Comparison of ENCODE assay signal across 9 mouse cellular contexts in the genomic region with DNA sequence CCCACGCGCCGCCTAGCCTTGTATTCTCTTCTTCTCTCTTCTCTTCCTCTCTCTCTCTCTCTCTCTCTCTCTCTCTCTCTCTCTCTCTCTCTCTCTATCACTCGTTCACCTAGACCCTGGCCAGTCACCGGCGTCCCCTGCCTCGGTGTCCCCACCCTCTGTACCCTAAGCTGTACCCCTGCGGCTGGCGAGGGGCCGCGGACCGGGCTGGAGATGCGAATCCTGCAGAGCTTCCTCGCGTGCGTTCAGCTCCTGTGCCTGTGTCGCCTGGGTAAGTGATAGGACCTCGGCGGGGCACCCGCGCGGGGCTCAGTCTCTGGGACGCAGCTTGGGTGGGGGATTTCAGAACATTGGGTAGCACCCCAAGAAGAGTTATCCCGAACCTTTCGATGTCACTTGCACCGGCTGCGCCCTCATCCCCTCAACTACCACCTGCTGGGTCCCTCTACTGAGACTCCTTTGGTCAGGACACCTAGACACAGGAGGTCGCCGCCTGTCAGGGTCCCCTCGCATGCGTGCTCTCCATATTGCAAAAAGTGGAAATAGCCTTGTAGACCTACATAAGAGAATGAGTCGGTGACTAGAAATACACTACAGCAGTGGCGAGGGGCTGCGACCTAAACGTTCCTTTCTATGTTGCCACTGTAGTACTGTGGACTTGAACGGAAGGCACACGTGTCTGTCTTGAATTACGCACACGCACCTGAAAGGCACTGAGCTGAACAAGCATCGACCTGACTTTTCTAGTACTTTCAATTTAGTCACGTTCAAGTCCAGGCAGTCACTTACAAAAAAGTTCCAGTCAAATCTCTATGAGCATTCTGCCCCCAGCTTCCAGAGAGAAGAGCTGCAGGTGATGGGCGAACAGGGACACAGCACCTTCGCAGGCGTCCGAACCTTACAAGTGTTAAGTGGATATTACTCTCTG. TPM values are rescaled to one million over a fixed set of nuclear protein-coding genes. Genes with fewer than 3 reads are reported as not detected.
DNase-seq lines count a peak whose midpoint lies in the region; ATAC-seq lines count a peak whose summit lies in the region.
"Had no signal": no experiment of that assay in that cellular context is flagged by ENCODE, and none has a peak within 500 bp of the region (broad histone marks: within the 10 kb centered on the region; RNA-seq: fewer than 3 reads in every experiment).

No protein-coding gene starts in this region.

- 2% methylated on average over 45 of the region's 45 CpGs for WGBS in limb, embryonic 12.5 days

- H3K27me3 ChIP-seq in limb, embryonic 12.5 days, result peaks cover 12% of the 10 kb centered on the region

- no peaks in the 10 kb centered on the region for H3K9me3 ChIP-seq in limb, embryonic 12.5 days

- peak overlapping the region; percentile 62 for H3K9ac ChIP-seq in limb, embryonic 12.5 days (replicated peaks)

- no peak overlapping the region for H3K27ac ChIP-seq in limb, embryonic 12.5 days

- peak overlapping the region; percentile 96 for H3K4me2 ChIP-seq in limb, embryonic 12.5 days

- ATAC-seq in limb, embryonic 12.5 days (ENCODE audit: insufficient number of reproducible peaks, insufficient read depth, low FRiP score, low TSS enrichment, low read depth), result peak; percentile 75

- H3K36me3 ChIP-seq in limb, embryonic 12.5 days, result no peaks in the 10 kb centered on the region

- H3K4me1 ChIP-seq in limb, embryonic 12.5 days (replicated peaks), result peaks cover 7% of the 10 kb centered on the region

- peak overlapping the region; percentile 56 for H3K4me3 ChIP-seq in limb, embryonic 12.5 days (replicated peaks)

- DNase-seq in gastrocnemius, postnatal 4 days (ENCODE audit: low spot score in 2 of 2), result peak; percentile 16 to 17
- DNase-seq in gastrocnemius, adult 18-20 months (ENCODE audit: low spot score), result no peak
- DNase-seq in right cerebral cortex, adult 18-20 months, result peak; percentile 15
- no peak for DNase-seq in right cerebral cortex, postnatal 36 days (ENCODE audit: low spot score in 2 of 2)
- peak; percentile 22 to 28 for DNase-seq in frontal cortex, postnatal 36 days (ENCODE audit: low spot score in 2 of 2)
- DNase-seq in right cerebral cortex, postnatal 10 days (ENCODE audit: low spot score in 2 of 2), result peak; percentile 40 to 62
- no peak for DNase-seq in spleen, postnatal 4 days (ENCODE audit: low spot score in 2 of 2)

RNA-seq across cellular contexts. Expression of a gene that starts 0.6 kb away (rescaled TPM):
- total RNA-seq in gastrocnemius, postnatal 4 days (2021), result 1 to 10 TPM; 6.0 to 6.4 TPM
- under 1 TPM; 0.27 to 0.45 TPM for total RNA-seq in gastrocnemius, adult 18-20 months (2021)
- 5.0 and 5.4 TPM in 2 replicates for polyA plus RNA-seq in limb, embryonic 12.5 days (2016; fragmentation: Nextera tagmentation; extraction: Ambion mirVana)
- total RNA-seq: MEL had no signal

Comparison
In these comparisons a context has a peak if more than half of its experiments do, and no peak if none do; other contexts are left out.
1. DNase-seq: peak in gastrocnemius, postnatal 4 days (2 of 2), right cerebral cortex, adult 18-20 months (single experiment), frontal cortex, postnatal 36 days (2 of 2) and right cerebral cortex, postnatal 10 days (2 of 2); none in gastrocnemius, adult 18-20 months (single experiment), right cerebral cortex, postnatal 36 days (0 of 2) and spleen, postnatal 4 days (0 of 2).
2. RNA of a gene that starts 0.6 kb away (total RNA-seq): 6.0 to 6.4 TPM in gastrocnemius, postnatal 4 days; 0.27 to 0.45 TPM in gastrocnemius, adult 18-20 months; every median in the first group is over 4 times any median in the second.